Mouse (Mus musculus) erythroblast, adult 5-6 weeks (primary cell): ENCODE data around the gene Fam161a. TPM values are rescaled to one million over a fixed set of nuclear protein-coding genes. Genes with fewer than 3 reads are reported as not detected.

Source experiments
- ATAC-seq: replicated peaks from 2 replicates; pipeline ENCODE4 v1.8.0; 2016; ENCODE audit warnings: moderate number of reproducible peaks, mild to moderate bottlenecking, moderate TSS enrichment, inconsistent platforms; ENCODE audit not compliant: poor library complexity, low FRiP score, severe bottlenecking
- total RNA-seq, 2 experiments: library from RNA; stranded (forward) in 1 of 2; stranded (reverse) in 1 of 2; fragments of 150-400 nt in 1 of 2; fragments of 200-764, 138-1000 nt in 1 of 2; gene quantifications; 2 replicates each; pipeline versions ENCODE4 v1.2.3 to v1.2.4; 2015 to 2017; ENCODE audit warnings: low replicate concordance in 2 of 2

Gene Fam161a
- 2.3 TPM in 1 of 2 replicates, not detected in the other for total RNA-seq (2015; ENCODE audit: low replicate concordance)
- total RNA-seq (2017; ENCODE audit: low replicate concordance), result 2.4 and 9.3 TPM in 2 replicates

DNA sequence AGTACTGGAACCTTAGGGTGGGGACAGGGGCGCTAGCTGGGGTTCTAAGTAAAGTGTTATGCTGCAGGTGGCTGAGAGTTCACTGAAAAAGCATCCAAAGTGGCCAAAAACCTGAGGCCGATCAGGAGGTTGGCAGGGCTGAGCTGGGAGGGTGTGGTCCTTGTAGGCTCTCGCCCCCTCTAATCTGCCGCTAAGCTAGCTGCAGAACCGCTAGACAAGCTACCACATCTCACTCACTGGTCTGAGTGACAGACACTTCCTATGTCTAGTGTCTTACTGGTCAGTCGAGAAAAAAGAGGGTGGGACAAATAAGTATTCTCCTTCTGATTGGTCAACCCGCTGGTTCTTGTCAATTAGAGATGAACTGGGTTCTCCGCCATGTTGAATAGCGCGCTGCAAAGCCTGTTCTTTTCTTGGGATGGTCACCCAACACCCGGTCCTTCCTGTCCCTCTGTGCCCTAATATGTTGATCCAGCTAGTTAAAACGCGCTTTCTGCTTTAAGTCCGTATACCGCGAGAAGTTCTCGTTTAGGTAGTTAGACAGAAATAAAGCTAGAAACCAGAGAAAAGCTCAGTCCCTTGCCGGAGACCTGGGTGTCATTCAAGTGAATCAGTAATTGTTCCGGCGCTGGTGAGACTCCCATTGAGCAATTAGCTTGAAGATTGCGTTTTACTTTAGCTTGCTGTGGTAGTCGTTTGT is at the start of gene Fam161a:
Gene Fam161a, plus strand, starts transcription at position 51 of the 700 bp plus-strand sequence.
- ATAC-seq, result peak; percentile 95

DNA sequence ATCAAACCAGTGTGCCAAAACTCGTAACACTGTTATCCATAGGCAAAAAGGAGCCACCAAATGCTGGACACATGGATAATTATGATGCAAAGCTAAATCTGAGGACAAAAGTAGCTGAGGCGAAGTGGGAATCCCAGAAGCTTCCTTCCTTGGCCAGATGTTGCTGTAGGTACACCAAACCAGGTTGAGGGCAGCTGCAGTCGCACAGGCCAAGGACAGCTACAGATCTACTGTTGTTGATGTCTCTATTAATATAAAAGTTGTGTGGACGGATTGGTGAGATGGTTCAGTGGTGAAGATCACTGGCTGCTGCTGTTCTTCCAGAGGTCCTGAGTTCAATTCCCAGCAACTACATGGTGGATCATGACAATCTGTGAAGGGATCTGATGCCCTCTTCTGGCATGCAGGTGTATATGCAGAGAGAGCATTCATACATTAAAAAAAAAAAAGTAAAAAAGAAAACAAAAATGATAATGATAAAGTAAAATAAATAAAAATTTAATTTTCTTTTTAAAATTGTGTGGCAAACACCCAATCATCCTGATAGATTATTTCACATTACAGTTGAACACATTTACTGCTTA is 49.4 kb upstream of the Fam161a start:
- ATAC-seq, result no peak

DNA sequence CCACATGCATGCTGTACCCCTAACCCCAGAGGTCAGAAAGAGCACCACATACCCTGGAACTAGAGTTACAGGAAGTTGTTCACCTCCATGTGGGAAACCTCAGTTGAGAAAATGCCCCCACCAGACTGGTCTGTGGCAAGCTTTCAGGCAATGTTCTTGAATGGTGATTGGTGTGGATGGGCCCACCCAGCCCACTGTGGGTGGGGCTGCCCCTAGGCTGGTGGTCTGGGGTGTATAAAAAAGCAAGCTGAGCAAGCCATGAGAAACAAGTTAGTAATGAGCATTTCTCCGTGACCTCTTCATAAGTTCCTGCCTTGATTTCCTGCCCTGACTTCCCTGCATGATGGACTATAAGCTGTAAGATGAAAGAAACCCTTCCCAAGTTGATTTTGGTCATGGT is 45.2 kb upstream of the Fam161a start:
- ATAC-seq, result no peak

GRCm38 (mm10) chr11:22964401-22964800 is 42.9 kb upstream of the Fam161a start:
- ATAC-seq, result no peak

DNA sequence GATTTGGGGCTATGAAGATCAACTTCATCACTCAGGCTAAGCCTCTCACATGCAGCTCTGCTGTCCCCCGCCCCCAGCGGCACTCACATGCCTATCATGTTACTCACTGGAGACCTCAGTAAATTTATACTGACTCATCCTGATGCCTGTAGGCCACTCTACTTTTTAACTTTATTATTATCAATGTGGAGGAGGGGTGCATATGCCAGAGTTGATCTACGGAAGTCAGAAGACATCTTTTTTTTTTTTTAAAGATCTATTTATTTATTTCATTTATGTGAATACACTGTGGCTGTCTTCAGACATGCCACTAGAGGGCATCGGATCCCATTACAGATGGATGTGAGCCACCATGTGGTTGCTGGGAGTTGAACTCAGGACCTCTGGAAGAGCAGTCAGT is 41.8 kb upstream of the Fam161a start:
- no peak for ATAC-seq

GRCm38 (mm10) chr11:22969486-22969885 is 37.8 kb upstream of the Fam161a start:
- ATAC-seq, result 0 out of 2 replicates have a peak, but pooled peaks have one; percentile 17

DNA sequence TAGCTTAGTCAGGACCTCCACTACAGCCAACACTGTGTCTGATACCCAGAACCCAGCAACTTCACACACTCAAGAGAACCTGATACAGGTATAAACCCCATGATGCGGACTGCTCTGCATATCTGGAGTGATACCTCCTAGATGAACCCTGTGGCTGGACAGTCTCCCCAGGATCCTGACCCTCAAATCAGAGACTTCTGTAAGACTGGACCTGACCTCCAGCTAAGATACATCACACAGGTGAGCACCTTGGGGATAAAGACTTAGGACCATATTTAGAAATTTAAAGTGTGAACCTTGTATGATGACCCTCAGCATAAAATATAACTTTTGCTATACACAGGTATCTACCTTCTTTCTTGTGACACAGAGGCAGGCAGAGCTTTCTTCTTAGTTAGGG is 36.8 kb upstream of the Fam161a start:
- no peak for ATAC-seq

DNA sequence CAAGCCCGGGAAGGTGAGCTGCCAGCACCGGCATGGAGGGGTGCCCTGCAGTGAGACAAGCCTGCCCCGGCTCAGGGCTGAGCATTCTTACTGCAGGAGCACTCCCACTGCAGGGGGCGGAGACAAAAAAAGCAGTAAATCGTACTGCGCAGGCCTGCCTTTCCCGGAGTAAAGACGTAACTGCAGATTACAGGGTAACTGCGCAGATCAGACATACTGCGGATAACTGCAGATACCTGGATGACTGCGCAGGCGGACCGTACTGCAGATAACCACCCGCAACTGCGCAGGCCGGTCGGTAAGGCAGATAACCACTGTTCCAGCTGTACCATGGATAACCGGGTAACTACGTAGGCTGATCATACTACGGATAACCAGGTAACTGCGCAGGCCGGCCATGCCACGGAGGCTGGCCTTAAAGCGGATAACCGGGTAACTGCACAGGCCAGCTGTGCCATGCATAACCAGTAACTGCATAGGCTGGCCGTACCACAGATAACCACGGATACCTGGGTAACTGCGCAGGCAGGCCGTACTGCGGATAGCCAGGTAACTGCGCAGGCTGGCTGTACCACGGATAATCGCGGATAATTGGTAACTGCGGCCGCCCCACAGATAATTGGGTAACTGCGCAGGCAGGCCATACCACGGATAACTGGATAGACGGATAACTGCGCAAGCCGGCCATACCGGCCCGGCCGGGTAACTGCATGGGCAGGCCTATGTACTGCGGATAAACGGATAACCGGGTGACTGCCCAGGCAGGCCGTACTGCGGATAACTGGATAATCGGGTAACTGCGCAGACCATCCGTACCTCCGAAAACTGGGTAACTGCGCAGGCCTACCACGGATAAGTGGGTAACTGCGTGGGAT is 35.3 kb upstream of the Fam161a start, which contains the start of gene Zrsr1:
Gene Zrsr1, plus strand, starts transcription at position 171 of the 875 bp plus-strand sequence.
- peak; percentile 76 for ATAC-seq

- peak; percentile 75 for ATAC-seq
These were observed 34.4 kb upstream of the Fam161a start for GRCm38 (mm10) chr11:22972746-22973526.

DNA sequence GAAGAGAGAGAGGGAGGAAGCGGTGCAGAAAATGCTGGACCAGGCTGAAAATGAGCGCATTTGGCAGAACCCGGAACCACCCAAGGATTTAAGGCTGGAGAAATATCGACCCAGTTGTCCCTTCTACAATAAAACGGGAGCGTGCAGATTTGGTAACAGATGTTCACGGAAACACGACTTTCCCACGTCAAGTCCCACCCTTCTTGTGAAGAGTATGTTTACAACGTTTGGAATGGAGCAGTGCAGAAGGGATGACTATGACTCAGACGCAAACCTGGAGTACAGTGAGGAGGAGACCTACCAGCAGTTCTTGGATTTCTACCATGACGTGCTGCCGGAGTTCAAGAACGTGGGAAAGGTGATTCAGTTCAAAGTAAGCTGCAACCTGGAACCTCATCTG is 33.7 kb upstream of the Fam161a start:
- peak; percentile 27; the same call in 1 of the 2 replicates for ATAC-seq

DNA sequence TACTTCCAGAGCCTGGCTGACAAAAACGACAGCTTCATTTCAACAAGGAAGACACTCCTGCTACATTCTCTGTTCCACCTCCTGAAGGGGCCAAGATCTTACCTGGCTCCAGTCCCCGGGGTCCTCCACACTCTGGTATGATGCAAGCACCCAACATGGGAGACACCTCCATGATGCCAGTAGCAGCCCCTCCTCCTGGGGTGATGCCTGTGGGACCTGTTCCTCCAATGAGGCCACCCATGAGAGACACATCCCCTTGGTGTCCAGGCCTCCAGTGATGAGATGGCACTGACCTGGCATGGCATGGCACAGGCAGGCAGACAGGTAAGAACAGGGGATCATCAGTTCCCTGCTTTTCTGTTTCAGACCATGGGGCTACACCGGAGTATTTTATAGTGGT is 29.1 kb upstream of the Fam161a start:
- ATAC-seq, result no peak

- no peak for ATAC-seq
These were observed 28.6 kb upstream of the Fam161a start for GRCm38 (mm10) chr11:22978711-22979110.

DNA sequence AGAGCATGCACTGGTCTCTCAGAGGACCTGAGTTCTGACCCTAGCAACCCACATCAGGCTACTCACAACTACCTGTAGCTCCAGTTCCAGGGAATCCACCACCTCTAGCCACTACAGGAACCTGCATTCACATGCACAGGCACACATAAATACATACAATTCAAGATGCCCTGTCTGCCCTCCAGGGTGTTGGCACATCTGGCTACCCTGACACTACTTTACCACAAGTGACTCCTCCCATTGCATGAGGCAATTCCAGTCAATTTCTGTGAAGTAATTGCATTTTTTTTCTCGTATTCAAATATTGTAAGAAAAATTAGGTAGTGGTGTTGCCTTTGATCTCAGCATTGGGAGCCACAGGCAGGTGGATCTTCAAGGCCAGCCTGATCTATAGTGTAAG is 28.1 kb upstream of the Fam161a start:
- ATAC-seq, result no peak

DNA sequence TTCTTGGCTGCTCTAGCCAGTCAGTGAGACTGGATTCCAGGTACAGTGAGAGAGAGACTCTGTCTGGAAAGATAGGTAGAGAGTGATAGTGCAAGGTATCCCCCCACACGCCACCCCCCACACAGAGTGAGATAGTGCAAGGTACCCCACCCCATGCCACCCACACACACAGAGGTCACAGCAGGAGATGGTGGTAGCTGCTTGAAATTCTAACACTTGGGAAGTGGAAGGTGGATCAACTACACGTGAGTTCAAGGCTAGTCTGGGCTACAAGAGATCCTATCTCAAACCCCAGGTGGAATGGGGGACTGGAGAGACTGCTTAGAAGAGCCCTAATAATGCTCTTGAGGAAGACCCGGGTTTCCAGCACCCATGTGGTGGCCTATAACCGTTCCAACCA is 26.3 kb upstream of the Fam161a start:
- no peak for ATAC-seq

- ATAC-seq, result peak; percentile 44
These were observed 25.8 kb upstream of the Fam161a start for GRCm38 (mm10) chr11:22981543-22981950.

DNA sequence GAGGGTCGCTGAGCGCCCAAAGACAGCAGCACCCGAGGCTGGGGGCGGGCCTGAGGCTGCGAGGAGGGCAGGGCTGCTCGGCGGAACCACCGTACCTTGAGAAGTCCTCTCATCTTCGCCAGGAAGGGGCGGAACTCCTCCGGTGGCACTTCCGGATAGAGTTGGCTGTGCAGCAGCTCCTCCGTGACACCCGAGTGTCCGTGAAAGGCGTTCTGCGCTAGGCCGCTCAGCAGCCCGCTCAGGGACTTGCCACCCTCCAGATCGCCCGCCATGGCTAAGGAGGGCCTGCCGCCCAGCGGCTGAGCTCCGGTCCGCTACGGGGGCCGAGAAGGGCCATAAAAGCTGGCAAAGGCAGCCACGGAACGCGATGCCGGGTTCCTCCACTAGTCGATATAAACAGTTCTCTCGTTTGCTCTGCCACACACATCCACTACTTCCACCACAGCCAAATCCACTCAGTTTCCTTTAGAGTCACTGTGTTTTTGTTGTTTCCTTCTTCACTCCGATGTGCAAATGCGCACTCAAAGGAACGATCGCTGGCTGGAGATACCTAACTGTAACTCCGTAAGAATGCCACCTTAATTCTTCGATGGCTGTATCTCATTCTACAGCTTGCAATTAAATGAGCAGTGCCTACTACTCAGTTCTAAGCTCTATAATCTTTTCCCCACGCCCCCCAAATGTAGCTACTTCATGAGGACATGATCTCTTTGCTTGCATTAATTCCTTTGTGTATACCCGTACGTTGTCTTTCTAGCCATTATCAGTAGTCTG is 25.2 kb upstream of the Fam161a start, which contains the start of the genes Gm28048 and Commd1:
Gene Gm28048, minus strand, starts transcription at position 107 of the 774 bp plus-strand sequence.
Gene Commd1, minus strand, starts transcription at position 399 of the 774 bp plus-strand sequence.
- peak; percentile 90 for ATAC-seq

DNA sequence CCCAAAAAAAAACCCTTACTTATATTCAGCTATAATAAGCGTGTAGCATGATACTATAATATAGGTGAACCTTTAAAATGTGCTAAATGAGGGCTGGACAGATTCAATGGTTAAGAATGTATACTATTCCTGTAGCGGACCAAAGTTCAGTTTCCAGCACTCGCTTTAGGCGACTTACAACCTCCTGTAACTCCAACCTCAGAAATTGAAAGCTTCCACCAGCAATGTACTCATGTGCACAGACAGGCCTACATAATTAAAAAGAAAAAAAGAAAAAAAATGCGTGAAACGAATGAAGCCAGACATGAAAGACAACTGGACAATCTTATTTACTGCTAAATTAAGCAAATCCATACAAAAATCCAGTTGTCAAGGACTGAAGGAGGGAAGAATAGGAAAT is 24.5 kb upstream of the Fam161a start:
- no peak for ATAC-seq

DNA sequence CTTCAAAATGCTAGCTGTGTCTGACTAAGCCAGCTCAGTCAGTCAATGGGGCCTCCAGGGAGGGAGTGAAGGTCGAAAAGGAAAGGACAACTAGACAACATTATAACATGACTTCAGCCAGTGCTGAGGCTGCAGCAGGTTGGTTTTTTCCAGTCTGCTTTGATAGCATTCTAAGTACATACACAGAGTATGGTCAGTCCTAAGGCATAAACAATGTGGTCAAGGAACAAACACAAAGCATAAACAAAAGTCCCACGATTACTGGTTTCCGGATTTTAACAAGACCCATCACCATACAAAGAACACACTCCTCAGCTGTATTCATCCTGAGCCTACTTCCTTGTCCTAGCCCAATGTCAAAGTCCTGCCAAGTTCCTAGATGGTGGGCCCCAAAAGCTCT is 21.8 kb upstream of the Fam161a start:
- no peak for ATAC-seq

DNA sequence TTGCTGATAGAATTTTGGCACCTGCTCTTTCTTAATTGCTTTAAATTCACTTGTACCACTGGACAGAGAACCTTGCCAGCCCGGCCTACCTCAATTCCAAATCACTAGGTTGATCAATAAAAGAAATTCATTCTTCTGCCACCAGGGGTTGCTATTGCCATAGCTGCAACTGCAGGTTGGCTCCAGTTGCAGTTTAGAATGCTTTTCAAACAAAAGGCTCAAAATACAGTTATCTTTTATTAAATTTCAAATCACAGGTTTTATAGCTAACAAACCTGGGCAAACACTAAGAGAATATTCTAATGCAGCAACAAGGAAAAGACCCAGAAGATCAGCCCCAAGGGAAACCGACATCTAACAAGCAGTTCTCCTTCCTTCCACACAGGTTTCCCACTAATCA is 20.0 kb upstream of the Fam161a start:
- ATAC-seq, result peak; percentile 51
